In genomic region chr2:132020991-132021541, GRCm38 (mm10) we compare ENCODE assay signal across 8 mouse cellular contexts. TPM values are rescaled to one million over a fixed set of nuclear protein-coding genes. Genes with fewer than 3 reads are reported as not detected.
DNase-seq lines count a peak whose midpoint lies in the region; ATAC-seq and TF ChIP-seq lines count a peak whose summit lies in the region.

No protein-coding gene starts in this region.

- ATAC-seq in kidney, embryonic 16.5 days (ENCODE audit: low FRiP score, low TSS enrichment), result peak; percentile 50; the same call in 1 of the 2 replicates
- ATAC-seq in embryonic facial prominence, embryonic 13.5 days (ENCODE audit: insufficient number of reproducible peaks, insufficient read depth, low FRiP score, low TSS enrichment, low read depth), result no peak
- peak; percentile 62 for ATAC-seq in liver, postnatal 0 days
- no peak for ATAC-seq in erythroblast, adult 5-6 weeks (replicated peaks; ENCODE audit: low FRiP score, poor library complexity, severe bottlenecking)

- no peak for TF ChIP-seq CTCF in liver, postnatal 0 days (IDR thresholded peaks at IDR 0.05; ENCODE audit: low read depth)

- no peaks in the 10 kb centered on the region for H3K27me3 ChIP-seq in kidney, embryonic 16.5 days (ENCODE audit: insufficient read depth, low read length)
- H3K27me3 ChIP-seq in embryonic facial prominence, embryonic 13.5 days, result peaks cover 3% of the 10 kb centered on the region; the same call in 1 of the 2 replicates
- no peaks in the 10 kb centered on the region for H3K27me3 ChIP-seq in liver, postnatal 0 days (ENCODE audit: insufficient read depth, low read length)

- no peak for TF ChIP-seq EP300 in liver, postnatal 0 days (IDR thresholded peaks at IDR 0.05; ENCODE audit: low read depth)

- H3K4me2 ChIP-seq in kidney, embryonic 16.5 days (replicated peaks; ENCODE audit: low read depth, low read length), result no peak overlapping the region
- no peak overlapping the region for H3K4me2 ChIP-seq in embryonic facial prominence, embryonic 13.5 days
- peak overlapping the region; percentile 39 for H3K4me2 ChIP-seq in liver, postnatal 0 days (ENCODE audit: low read depth, low read length)

- no peak overlapping the region for H3K9ac ChIP-seq in kidney, embryonic 16.5 days (replicated peaks; ENCODE audit: low read length)
- H3K9ac ChIP-seq in embryonic facial prominence, embryonic 13.5 days, result no peak overlapping the region
- peak overlapping the region; percentile 22 for H3K9ac ChIP-seq in liver, postnatal 0 days (replicated peaks)

- peaks cover 11% of the 10 kb centered on the region; the same call in 1 of the 2 replicates for H3K4me1 ChIP-seq in kidney, embryonic 16.5 days (ENCODE audit: insufficient read depth, low read length)
- H3K4me1 ChIP-seq in embryonic facial prominence, embryonic 13.5 days, result peaks cover 13% of the 10 kb centered on the region; the same call in 1 of the 2 replicates
- H3K4me1 ChIP-seq in liver, postnatal 0 days (ENCODE audit: insufficient read depth), result peaks cover 35% of the 10 kb centered on the region

- peak overlapping the region; percentile 49 for H3K27ac ChIP-seq in kidney, embryonic 16.5 days (ENCODE audit: low read length)
- H3K27ac ChIP-seq in embryonic facial prominence, embryonic 13.5 days, result peak overlapping the region; percentile 33; the same call in 1 of the 2 replicates
- H3K27ac ChIP-seq in liver, postnatal 0 days (ENCODE audit: low read depth), result peak overlapping the region; percentile 73

- no peaks in the 10 kb centered on the region for H3K9me3 ChIP-seq in kidney, embryonic 16.5 days (ENCODE audit: low read length)
- H3K9me3 ChIP-seq in embryonic facial prominence, embryonic 13.5 days, result no peaks in the 10 kb centered on the region
- H3K9me3 ChIP-seq in liver, postnatal 0 days (ENCODE audit: low read length), result no peaks in the 10 kb centered on the region

- WGBS in kidney, embryonic 16.5 days, result 61% methylated on average over 5 of the region's 5 CpGs
- WGBS in embryonic facial prominence, embryonic 13.5 days, result 57% methylated on average over 5 of the region's 5 CpGs
- WGBS in liver, postnatal 0 days (ENCODE audit: insufficient replicate concordance), result 23% methylated on average over 5 of the region's 5 CpGs

- H3K4me3 ChIP-seq in kidney, embryonic 16.5 days (ENCODE audit: low read length), result no peak overlapping the region
- no peak overlapping the region for H3K4me3 ChIP-seq in embryonic facial prominence, embryonic 13.5 days
- peak overlapping the region; percentile 24 for H3K4me3 ChIP-seq in liver, postnatal 0 days (ENCODE audit: low read depth, low read length)

- H3K36me3 ChIP-seq in kidney, embryonic 16.5 days (ENCODE audit: insufficient read depth, low read length), result no peaks in the 10 kb centered on the region
- H3K36me3 ChIP-seq in embryonic facial prominence, embryonic 13.5 days, result no peaks in the 10 kb centered on the region
- no peaks in the 10 kb centered on the region for H3K36me3 ChIP-seq in liver, postnatal 0 days (replicated peaks; ENCODE audit: insufficient read depth, low read length)

- no peak for DNase-seq in kidney, adult 11 months
- DNase-seq in liver, postnatal 0 days, result peak; percentile 53
- peak; percentile 69 to 80 for DNase-seq in spleen, postnatal 4 days (ENCODE audit: low spot score in 2 of 2)
- no peak for DNase-seq in c-Kit-positive CD71-positive TER-119-positive erythroid progenitor cells, embryonic 14.5 days (ENCODE audit: low spot score)
- no peak for DNase-seq in cerebellum, adult 9-11 months

RNA-seq across cellular contexts. Expression of gene Rassf2, which starts 9.0 kb away (rescaled TPM):
- polyA plus RNA-seq in kidney, embryonic 16.5 days (2015; fragmentation: Nextera tagmentation; extraction: Ambion mirVana), result 8.1 and 9.1 TPM in 2 replicates
- 5.0 and 6.8 TPM in 2 replicates for polyA plus RNA-seq in embryonic facial prominence, embryonic 13.5 days (2015; fragmentation: Nextera tagmentation; extraction: Ambion mirVana)
- polyA plus RNA-seq in liver, postnatal 0 days (2015; fragmentation: Nextera tagmentation; extraction: Ambion mirVana), result 1.9 and 3.0 TPM in 2 replicates
- total RNA-seq in erythroblast, adult 5-6 weeks (2015; ENCODE audit: low replicate concordance), result 12.3 and 12.5 TPM in 2 replicates
- 10.3 and 12.3 TPM in 2 replicates for total RNA-seq in erythroblast, adult 5-6 weeks (2017; ENCODE audit: low replicate concordance)

Comparison
In these comparisons a context has a peak if more than half of its experiments do, and no peak if none do; other contexts are left out.
1. ATAC-seq: peak in kidney, embryonic 16.5 days (single experiment) and liver, postnatal 0 days (single experiment); none in embryonic facial prominence, embryonic 13.5 days (single experiment) and erythroblast, adult 5-6 weeks (single experiment).
2. DNase-seq: peak in liver, postnatal 0 days (single experiment) and spleen, postnatal 4 days (2 of 2); none in kidney, adult 11 months (single experiment), c-Kit-positive CD71-positive TER-119-positive erythroid progenitor cells, embryonic 14.5 days (single experiment) and cerebellum, adult 9-11 months (single experiment).
3. Peak in every context shown above with its lines, with median percentiles within 50 percentile points of each other: H3K27ac ChIP-seq.